Mouse (Mus musculus): ENCODE data around the gene Fgfr2.

Gene Fgfr2

GRCm38 (mm10) chr7:131608049-131608448 is 1515.1 kb downstream of the Fgfr2 start:
- DNase-seq = no peak

- DNase-seq = no peak
Observed at GRCm38 (mm10) chr7:131605481-131605880, 1517.7 kb downstream of the Fgfr2 start.

- no peak for DNase-seq
Observed at GRCm38 (mm10) chr7:131604946-131605345, 1518.2 kb downstream of the Fgfr2 start.

GRCm38 (mm10) chr7:131603186-131603585 is 1520.0 kb downstream of the Fgfr2 start:
- DNase-seq = no peak

- no peak for DNase-seq
Observed at GRCm38 (mm10) chr7:131602106-131602505, 1521.0 kb downstream of the Fgfr2 start.

- DNase-seq = peak; percentile 55
Observed at GRCm38 (mm10) chr7:131598483-131598824, 1524.7 kb downstream of the Fgfr2 start.

- DNase-seq = no peak
Observed at GRCm38 (mm10) chr7:131597779-131598482, 1525.2 kb downstream of the Fgfr2 start.

- no peak for DNase-seq
Observed at GRCm38 (mm10) chr7:131585551-131585950, 1537.6 kb downstream of the Fgfr2 start.

- no peak for DNase-seq
Observed at GRCm38 (mm10) chr7:131582178-131582577, 1541.0 kb downstream of the Fgfr2 start.

GRCm38 (mm10) chr7:131575246-131575645 is 1547.9 kb downstream of the Fgfr2 start:
- DNase-seq = no peak

- no peak for DNase-seq
Observed at GRCm38 (mm10) chr7:131560697-131561042, 1562.5 kb downstream of the Fgfr2 start.

- DNase-seq = peak; percentile 94
Observed at GRCm38 (mm10) chr7:131559986-131560696, 1563.0 kb downstream of the Fgfr2 start, which contains the start of gene Bub3. Bub3 (plus strand) TSS chr7:131560222.

- DNase-seq = no peak
Observed at GRCm38 (mm10) chr7:131557751-131558150, 1565.4 kb downstream of the Fgfr2 start.

GRCm38 (mm10) chr7:131556541-131557271 is 1566.4 kb downstream of the Fgfr2 start:
- peak; percentile 32 for DNase-seq

- no peak for DNase-seq
Observed at GRCm38 (mm10) chr7:131556116-131556515, 1567.0 kb downstream of the Fgfr2 start.

- peak; percentile 41 for DNase-seq
Observed at GRCm38 (mm10) chr7:131555301-131556081, 1567.7 kb downstream of the Fgfr2 start.

- DNase-seq = peak; percentile 28
Observed at GRCm38 (mm10) chr7:131554341-131555180, 1568.6 kb downstream of the Fgfr2 start.

- DNase-seq = peak; percentile 53
Observed at GRCm38 (mm10) chr7:131553771-131554175, 1569.4 kb downstream of the Fgfr2 start.

- DNase-seq = no peak
Observed at GRCm38 (mm10) chr7:131552781-131553180, 1570.4 kb downstream of the Fgfr2 start.

GRCm38 (mm10) chr7:131551931-131552741 is 1571.0 kb downstream of the Fgfr2 start:
- no peak for DNase-seq

- DNase-seq = no peak
Observed at GRCm38 (mm10) chr7:131551471-131551870, 1571.7 kb downstream of the Fgfr2 start.
